Mouse (Mus musculus) layer of hippocampus, adult 8-10 months (tissue): Measurements from ENCODE around the gene Klhl29. TPM values are rescaled to one million over a fixed set of nuclear protein-coding genes. Genes with fewer than 3 reads are reported as not detected.

Experiments
- DNase-seq, 2 experiments: peaks; one replicate each; pipeline ENCODE4 v3.0.0; 2022; ENCODE audit warnings: low spot score in 2 of 2
- total RNA-seq, 4 experiments: library from RNA; stranded (reverse); gene quantifications; 2 replicates each; pipeline ENCODE4 v1.2.4; 2022

Gene Klhl29
- total RNA-seq, 4 experiments from 2014 or later, result 28.5 to 41.3 (median 33.1) TPM

GRCm38 (mm10) chr12:5254246-5254982 is 121.1 kb downstream of the Klhl29 start:
- no peak for DNase-seq

GRCm38 (mm10) chr12:5253289-5254005 is 122.0 kb downstream of the Klhl29 start:
- DNase-seq, result no peak

GRCm38 (mm10) chr12:5252569-5252968 is 122.9 kb downstream of the Klhl29 start:
- DNase-seq, result no peak

GRCm38 (mm10) chr12:5250042-5250441 is 125.4 kb downstream of the Klhl29 start:
- DNase-seq, result no peak

DNA sequence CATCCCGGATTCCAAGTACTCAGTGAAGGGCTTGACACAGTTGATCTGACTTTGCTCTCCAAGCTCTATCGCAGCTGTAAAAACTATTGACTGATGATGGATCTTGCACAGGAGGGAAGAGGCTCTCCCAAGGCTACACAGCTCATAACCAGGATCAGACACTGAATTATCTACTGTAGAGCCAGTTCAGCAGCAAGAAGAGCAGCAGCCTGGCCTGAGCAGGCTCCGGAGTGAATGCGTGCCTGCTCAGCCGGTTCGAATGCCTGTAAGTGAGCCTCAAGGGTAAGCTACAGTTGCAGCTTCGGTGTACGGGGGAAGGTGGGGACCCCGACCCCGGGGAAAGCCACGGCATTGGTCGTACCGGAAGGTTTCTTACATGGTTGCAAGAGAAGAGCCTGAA is 126.4 kb downstream of the Klhl29 start:
- no peak for DNase-seq

DNA sequence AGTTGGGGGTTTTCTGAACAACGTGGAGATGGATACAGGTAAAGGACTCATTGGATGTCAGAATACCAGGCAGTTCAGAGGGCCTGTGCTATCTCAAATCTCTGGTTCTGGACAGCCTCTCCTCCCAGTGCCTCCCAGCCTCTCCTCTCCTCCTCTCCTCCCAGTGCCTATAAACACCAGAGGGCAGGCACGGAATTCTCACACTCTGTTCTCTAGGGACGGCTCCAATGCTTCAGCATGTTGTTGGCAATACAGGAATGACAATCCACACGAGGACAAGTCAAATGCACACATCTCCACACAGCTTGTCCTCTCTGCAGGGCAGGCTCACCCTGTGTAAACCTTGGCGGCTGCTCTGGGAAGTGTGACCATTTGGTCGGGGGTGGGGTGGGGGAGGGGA is 128.0 kb downstream of the Klhl29 start:
- no peak for DNase-seq

- DNase-seq, result no peak
These were observed 128.7 kb downstream of the Klhl29 start for GRCm38 (mm10) chr12:5246721-5247341.

- DNase-seq, result no peak
These were observed 129.3 kb downstream of the Klhl29 start for GRCm38 (mm10) chr12:5246193-5246621.

DNA sequence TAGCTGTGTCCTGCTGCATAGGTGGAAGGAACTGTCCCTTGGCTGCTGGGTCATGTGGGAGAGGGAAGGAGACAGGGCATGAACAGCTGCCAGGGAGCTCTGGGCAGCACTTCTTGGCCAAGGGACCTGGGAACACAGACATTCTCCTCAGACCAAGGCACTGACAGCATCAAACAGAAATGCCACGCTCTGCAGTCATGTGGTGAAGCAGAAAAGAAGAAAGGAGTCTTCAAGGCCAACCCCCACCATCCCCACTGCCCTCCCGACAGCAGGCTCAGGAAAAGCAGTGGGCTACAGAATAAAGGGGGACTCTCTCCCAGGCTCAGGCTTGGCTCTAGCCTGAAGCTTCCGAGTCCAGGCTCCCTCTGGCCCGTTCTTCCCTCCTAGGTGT is 130.3 kb downstream of the Klhl29 start:
- DNase-seq, result no peak

DNA sequence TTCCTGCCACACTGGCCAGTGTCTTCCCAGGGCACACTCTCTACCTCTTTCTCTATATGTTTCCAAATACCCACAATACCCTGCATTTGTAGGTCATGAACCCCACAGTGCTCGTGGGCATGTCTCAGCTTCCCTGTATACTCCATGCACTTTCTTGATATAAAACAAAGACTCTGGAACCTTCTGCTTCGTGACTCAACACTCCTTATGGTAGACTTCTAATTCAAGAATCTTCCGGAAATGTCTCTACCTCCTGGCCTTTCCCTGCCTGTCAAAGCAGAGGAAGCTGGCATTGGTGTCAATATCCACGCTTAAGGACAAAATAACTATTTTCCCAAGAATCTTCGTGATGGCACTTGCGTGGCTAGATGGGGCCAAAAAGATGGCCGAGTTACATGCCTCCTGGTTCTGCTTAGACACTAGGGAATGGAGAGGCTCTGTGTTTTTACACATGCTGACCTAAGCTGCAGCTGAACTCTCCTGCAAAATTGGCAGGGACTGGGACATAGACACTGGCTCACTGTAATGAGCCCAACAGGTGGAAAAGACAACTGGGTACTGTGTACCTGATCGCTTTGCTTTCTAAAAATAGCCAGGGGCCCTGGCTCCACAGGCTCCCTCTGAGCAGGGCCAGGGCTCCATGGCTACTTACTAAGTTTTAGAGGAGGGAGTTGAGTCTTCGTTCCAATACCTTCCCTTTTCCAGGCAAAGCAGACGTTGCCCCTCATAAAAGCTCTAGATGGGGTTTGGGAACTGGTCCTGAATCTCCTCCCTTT is 130.9 kb downstream of the Klhl29 start:
- DNase-seq, result no peak

DNA sequence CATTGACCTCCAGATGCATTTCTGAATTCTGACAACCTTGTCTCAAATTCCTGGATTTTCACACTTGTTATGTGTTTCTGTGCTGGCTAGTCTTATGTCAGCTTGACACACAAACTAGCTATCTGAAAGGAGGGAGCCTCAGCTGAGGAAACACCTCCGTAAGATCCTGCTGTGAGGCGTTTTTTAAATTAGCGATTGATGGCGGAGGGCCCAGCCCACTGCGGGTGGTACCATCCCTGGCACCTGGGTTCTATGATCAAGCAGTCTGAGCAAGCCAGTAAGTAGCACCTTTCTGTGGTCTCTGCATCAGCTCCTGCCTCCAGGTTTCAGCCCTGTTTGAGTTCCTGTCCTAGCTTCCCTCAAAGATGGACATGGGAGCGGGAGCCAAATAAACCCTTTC is 131.6 kb downstream of the Klhl29 start:
- no peak for DNase-seq

DNA sequence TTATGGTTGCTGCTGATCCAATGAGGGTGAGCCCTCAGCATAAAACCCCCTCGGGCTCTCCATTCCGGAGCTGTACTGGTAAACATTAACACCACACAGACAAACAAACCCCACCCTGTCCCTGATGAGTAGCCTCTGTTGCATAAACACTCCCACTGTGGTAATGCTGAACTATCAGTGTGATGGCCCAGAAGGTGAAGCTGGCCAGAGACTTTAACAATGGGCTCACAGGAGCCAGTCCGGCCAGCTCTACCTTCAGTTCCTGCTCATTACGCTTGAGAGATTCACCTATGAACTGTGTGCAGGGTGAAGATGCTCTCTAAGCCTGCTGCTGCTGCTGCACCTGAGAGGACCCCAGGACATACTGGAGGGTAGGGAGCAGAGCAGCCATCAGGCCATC is 132.0 kb downstream of the Klhl29 start:
- DNase-seq, result no peak

DNA sequence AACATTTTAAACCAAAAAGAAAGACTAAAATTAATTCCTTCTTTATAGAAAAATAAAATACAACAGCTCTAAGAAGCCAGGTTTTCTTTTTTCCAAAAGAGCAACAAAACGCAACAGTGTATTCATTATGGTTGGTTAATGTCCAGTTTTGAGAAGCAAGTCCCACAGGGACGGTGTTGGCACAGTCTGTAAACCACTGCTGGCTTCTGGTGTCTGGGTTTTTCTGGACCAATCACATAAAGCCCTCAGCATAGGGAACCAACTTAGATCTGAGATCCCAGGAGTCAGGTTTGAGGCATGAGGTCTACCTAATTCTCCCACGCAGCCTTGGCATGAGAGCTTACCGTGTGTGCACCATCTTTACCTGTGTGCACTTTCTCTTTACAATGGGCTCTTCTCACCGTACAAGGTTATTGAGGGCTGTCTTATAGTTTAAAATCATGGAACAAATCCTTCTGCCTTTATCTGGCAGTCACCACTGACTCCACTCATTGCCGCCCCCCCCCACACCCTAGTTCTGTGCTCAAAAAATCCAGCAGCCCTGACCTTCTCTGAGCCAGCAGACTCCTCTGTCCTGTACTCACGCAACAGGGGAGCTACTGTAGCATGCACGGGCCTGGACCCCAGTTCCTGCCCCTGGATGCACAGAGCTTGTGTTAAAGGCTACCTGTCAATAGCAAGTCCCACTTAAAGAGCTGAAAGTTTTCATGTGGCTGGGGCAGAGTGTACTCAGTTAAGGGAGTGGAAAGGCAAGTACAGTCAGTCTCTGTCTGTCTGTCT is 132.7 kb downstream of the Klhl29 start:
- DNase-seq, result no peak

- peak; percentile 60 to 70 for DNase-seq
These were observed 135.8 kb downstream of the Klhl29 start for GRCm38 (mm10) chr12:5239451-5240245.

DNA sequence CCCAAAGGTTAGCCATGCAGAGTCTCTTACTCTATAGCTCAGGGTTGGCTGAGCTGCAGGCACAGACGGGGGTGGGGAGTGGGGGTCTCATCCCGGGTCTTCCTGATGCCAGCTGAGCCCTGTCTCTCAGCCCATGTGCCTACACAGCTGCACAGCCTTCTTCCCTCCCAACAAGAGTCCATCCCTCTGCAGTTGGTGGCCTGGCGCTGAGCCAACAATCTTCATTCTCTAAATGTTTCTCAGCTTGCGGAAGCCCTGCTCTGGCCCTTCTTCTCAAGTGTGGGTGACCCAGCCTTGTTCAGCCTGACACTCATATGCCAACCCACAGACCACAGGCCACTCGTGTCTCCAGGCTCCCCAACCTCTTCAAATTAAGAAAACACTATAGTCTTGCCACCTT is 138.4 kb downstream of the Klhl29 start:
- DNase-seq, result no peak

- DNase-seq, result no peak
These were observed 139.9 kb downstream of the Klhl29 start for GRCm38 (mm10) chr12:5235596-5235995.

GRCm38 (mm10) chr12:5230504-5230903 is 145.0 kb downstream of the Klhl29 start:
- DNase-seq, result no peak

DNA sequence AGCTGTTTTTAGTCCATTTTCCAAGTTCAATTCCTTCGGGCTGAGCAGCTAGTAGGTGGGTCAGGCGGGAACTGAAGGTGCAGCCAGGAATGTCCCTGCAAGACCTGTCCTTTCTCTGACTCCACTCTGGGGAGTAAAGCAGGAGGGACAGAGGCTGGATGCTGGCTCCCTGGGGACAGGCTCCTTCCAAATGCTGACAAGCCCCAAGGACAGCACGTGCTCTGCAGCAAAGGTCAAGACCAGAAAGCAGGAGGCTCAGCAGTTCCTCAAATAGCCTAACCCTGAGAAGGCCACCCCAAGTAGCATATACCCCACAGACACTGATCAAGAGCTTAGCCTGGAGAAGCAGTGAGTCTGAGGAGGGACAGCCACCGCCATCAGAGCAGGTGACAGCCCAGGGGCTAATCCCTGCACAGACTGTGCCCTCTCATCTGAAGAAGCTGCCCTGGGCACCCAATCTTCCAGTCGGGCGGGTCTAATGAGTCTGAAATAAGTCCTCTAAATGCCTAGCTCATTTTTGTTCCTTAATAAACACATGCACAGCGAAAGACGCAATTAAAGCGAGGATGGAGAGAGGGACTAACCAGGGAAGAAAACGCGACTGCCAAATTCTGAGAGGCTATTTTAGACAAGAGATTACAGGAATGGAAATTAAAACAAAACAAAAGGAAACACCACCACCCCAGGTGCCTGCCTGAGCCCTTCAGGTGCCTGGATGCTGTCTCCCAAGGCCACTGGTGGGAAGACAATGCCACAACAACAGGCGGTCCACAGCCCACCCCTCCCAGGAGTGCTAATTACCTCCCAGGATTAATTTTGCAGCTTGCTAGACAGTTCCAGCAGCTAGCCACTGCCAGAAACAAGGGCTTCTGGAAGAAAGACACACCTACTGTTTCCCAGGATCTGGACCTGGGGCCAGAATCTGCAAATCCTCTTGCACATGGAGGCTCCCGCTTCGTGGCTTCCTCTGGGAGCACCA is 148.5 kb downstream of the Klhl29 start:
- no peak for DNase-seq

DNA sequence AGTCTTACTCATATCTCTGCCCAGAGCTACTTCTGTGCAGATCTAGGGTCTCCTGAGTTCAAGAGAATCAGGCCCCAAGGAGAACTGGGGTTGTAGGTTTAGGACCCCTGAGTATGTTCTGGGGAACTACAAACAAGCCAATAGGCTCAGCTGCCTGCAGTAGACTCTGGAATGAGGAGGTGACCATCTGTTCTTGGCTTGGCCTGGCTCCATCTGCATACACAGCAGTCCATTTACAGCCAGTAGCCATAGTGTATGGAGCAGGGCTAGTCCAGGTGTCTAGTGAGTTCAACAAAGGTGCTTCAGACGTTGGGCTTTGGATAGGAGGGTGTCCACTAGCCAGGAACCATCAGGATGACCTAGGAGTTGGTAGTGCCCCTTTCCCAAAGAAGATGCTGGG is 151.9 kb downstream of the Klhl29 start:
- DNase-seq, result no peak
